Mouse (Mus musculus) lung, postnatal 0 days (tissue): ENCODE results near the gene Srsf5. TPM values are rescaled to one million over a fixed set of nuclear protein-coding genes. Genes with fewer than 3 reads are reported as not detected.

ENCODE experiments used
- ATAC-seq: fragments of 200-750 bp; cut with Nextera tagmentation; 2 replicates; pipeline ENCODE4 v1.8.0; 2017; ENCODE audit warnings: moderate library complexity
- DNase-seq: peaks from one replicate; pipeline ENCODE4 v3.0.0-alpha.2; 2016; ENCODE audit warnings: low spot score
- H3K27ac ChIP-seq: fragments of 300-500 bp; sonication (generic); 2 replicates; pipeline ENCODE4 v1.5.1; 2014; ENCODE audit warnings: antibody characterized with exemption, mild to moderate bottlenecking, low read length, mixed read lengths
- H3K27me3 ChIP-seq: fragments of 300-500 bp; sonication (generic); replicated peaks from 2 replicates; pipeline ENCODE4 v1.6.1; 2014; ENCODE audit warnings: low read length, mixed read lengths; ENCODE audit not compliant: insufficient read depth
- H3K36me3 ChIP-seq: fragments of 300-500 bp; sonication (generic); 2 replicates; pipeline ENCODE4 v1.6.1; 2014; ENCODE audit warnings: low read length, mixed read lengths; ENCODE audit not compliant: insufficient read depth
- H3K4me1 ChIP-seq: fragments of 300-500 bp; sonication (generic); 2 replicates; pipeline ENCODE4 v1.6.1; 2014; ENCODE audit warnings: antibody characterized with exemption, low read depth, low read length, mixed read lengths; ENCODE audit not compliant: insufficient read depth
- H3K4me2 ChIP-seq: fragments of 300-500 bp; sonication (generic); replicated peaks from 2 replicates; pipeline ENCODE4 v1.6.1; 2014; ENCODE audit warnings: low read depth, mild to moderate bottlenecking, low read length, moderate library complexity, mixed read lengths
- H3K4me3 ChIP-seq: fragments of 300-500 bp; sonication (generic); 2 replicates; pipeline ENCODE4 v1.5.1; 2014; ENCODE audit warnings: low read depth, low read length
- H3K9ac ChIP-seq: fragments of 300-500 bp; sonication (generic); replicated peaks from 2 replicates; pipeline ENCODE4 v1.6.1; 2014; ENCODE audit warnings: low read depth, mild to moderate bottlenecking
- H3K9me3 ChIP-seq: fragments of 300-500 bp; sonication (generic); 2 replicates; pipeline ENCODE4 v1.6.1; 2016; ENCODE audit warnings: low read length, mixed read lengths
- CTCF ChIP-seq: IDR thresholded peaks from 2 replicates; pipeline ENCODE4 v1.5.1; 2016; ENCODE audit warnings: antibody characterized with exemption, mild to moderate bottlenecking
- EP300 ChIP-seq: IDR thresholded peaks from 2 replicates; pipeline ENCODE4 v1.6.1; 2016; ENCODE audit warnings: antibody characterized with exemption, mild to moderate bottlenecking, control low read depth
- WGBS: fragments of 180-500 bp; shearing (Covaris S2); extraction: QIAGEN DNeasy Blood & Tissue Kit; methylation state at CpG from one replicate; pipeline ENCODE4 v1.1.7; 2014; 5-methylcytosine and 5-hydroxymethylcytosine counted together
- polyA plus RNA-seq: library from polyadenylated mRNA; unstranded; fragments of >200 nt; fragmentation: Nextera tagmentation; extraction: Ambion mirVana; gene quantifications from 2 replicates; pipeline ENCODE4 v1.2.1, GENCODE M21; 2015

The Srsf5 gene
- polyA plus RNA-seq, 1 experiment from 2014 or later: 442 TPM

DNA sequence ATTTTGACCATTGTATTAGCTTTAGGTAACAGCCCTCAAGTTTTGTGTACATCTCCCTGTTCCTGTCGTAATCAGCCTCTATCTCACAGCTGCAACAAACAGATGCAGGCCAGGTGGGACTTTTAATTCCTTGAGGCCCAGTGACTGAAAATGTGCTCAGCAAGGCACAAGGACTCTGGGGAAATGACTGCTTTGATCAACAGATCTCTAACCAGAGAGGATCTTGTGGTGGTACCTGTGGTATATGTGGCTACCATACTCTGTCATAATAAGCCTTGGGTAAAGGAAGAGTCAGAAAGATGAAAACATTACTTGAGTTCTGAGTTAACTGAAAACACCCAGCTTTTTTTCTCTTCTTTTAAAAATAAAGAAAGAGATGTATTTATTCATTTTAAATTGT lies 48.5 kb downstream of the Srsf5 start:
- Histone ChIP-seq H3K4me3 (no peak overlapping the region), H3K36me3 (no peaks in the 10 kb centered on the region), H3K9ac (no peak overlapping the region), H3K4me2 (no peak overlapping the region), H3K4me1 (no peaks in the 10 kb centered on the region), H3K27ac (no peak overlapping the region), H3K9me3 (no peaks in the 10 kb centered on the region), H3K27me3 (no peaks in the 10 kb centered on the region; the same call in 1 of the 2 replicates)
- no peak for TF ChIP-seq CTCF
- no peak for TF ChIP-seq EP300
- WGBS: 84% methylated on average over 1 of the region's 1 CpGs
- DNase-seq (no peak), ATAC-seq (no peak)

GRCm38 (mm10) chr12:80995326-80995725 lies 50.0 kb downstream of the Srsf5 start:
- H3K4me2 ChIP-seq: no peak overlapping the region
- no peaks in the 10 kb centered on the region; the same call in 1 of the 2 replicates for H3K27me3 ChIP-seq
- no peaks in the 10 kb centered on the region for H3K4me1 ChIP-seq
- TF ChIP-seq EP300 (no peak), CTCF (no peak)
- no peak for DNase-seq
- no peak for ATAC-seq
- H3K9me3 ChIP-seq: no peaks in the 10 kb centered on the region
- H3K36me3 ChIP-seq: no peaks in the 10 kb centered on the region
- no peak overlapping the region for H3K4me3 ChIP-seq
- H3K9ac ChIP-seq: no peak overlapping the region
- H3K27ac ChIP-seq: no peak overlapping the region
- WGBS: 74% methylated on average over 4 of the region's 4 CpGs

- Histone ChIP-seq H3K36me3 (no peaks in the 10 kb centered on the region), H3K4me2 (no peak overlapping the region), H3K9me3 (no peaks in the 10 kb centered on the region), H3K4me1 (no peaks in the 10 kb centered on the region), H3K4me3 (no peak overlapping the region), H3K9ac (no peak overlapping the region), H3K27ac (no peak overlapping the region), H3K27me3 (no peaks in the 10 kb centered on the region; the same call in 1 of the 2 replicates)
- ATAC-seq (no peak), DNase-seq (no peak)
- TF ChIP-seq CTCF (no peak), EP300 (no peak)
- WGBS: 73% methylated on average over 4 of the region's 4 CpGs
These were observed 52.3 kb downstream of the Srsf5 start for GRCm38 (mm10) chr12:80997652-80998051.

GRCm38 (mm10) chr12:80998528-80999221 lies 53.4 kb downstream of the Srsf5 start:
- H3K27ac ChIP-seq: no peak overlapping the region
- ATAC-seq (no peak), DNase-seq (no peak)
- no peak overlapping the region for H3K9ac ChIP-seq
- no peak for TF ChIP-seq CTCF
- no peak for TF ChIP-seq EP300
- no peaks in the 10 kb centered on the region for H3K4me1 ChIP-seq
- WGBS: 9% methylated on average over 33 of the region's 33 CpGs
- no peaks in the 10 kb centered on the region; the same call in 1 of the 2 replicates for H3K27me3 ChIP-seq
- no peaks in the 10 kb centered on the region for H3K36me3 ChIP-seq
- H3K4me3 ChIP-seq: no peak overlapping the region
- H3K4me2 ChIP-seq: no peak overlapping the region
- no peaks in the 10 kb centered on the region for H3K9me3 ChIP-seq

Other genes with a start within 250 kb of the Srsf5 start
- gene Ccdc177, start 184.8 kb upstream of the Srsf5 start, polyA plus RNA-seq: 0.02 TPM in 1 of 2 replicates, not detected in the other
- gene Susd6, start 155.0 kb upstream of the Srsf5 start, polyA plus RNA-seq: 26.5 and 34.9 TPM in 2 replicates
- 0.47 and 0.57 TPM in 2 replicates for gene Slc10a1, start 23.2 kb downstream of the Srsf5 start, polyA plus RNA-seq
- gene Smoc1, start 81.3 kb downstream of the Srsf5 start, polyA plus RNA-seq: 0.19 and 0.45 TPM in 2 replicates